Mouse (Mus musculus): ENCODE results near the gene Csnk2a2. TPM values are rescaled to one million over a fixed set of nuclear protein-coding genes. Genes with fewer than 3 reads are reported as not detected.

Csnk2a2 gene
- 70.5 TPM for polyA plus RNA-seq (2014; fragmentation: Illumina TruSeq; extraction: RNeasy Lipid Tissue Mini Kit (QIAGEN cat#74804); ENCODE audit: low read depth, low replicate concordance)

DNA sequence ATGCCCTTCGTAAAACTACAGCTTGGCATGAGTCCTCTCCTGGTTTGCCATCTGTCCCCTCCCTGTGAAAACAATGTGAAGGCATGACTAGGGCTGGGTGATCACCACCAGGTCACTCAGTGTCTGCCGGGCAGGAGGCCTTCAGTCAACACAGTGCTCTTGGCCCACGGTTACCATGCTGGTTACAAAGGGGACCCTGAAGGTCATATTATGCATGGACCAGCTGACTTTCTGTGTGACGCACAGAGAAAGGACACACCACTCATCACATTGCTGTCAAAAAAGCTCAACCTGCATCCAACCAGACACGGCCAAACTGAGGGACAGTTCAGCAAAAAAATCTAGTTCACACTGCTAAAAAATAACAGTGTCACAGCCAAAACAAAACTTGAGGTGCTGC lies at the start of gene Csnk2a2:
Gene Csnk2a2, minus strand, starts transcription at position 34 of the 400 bp plus-strand sequence.

DNA sequence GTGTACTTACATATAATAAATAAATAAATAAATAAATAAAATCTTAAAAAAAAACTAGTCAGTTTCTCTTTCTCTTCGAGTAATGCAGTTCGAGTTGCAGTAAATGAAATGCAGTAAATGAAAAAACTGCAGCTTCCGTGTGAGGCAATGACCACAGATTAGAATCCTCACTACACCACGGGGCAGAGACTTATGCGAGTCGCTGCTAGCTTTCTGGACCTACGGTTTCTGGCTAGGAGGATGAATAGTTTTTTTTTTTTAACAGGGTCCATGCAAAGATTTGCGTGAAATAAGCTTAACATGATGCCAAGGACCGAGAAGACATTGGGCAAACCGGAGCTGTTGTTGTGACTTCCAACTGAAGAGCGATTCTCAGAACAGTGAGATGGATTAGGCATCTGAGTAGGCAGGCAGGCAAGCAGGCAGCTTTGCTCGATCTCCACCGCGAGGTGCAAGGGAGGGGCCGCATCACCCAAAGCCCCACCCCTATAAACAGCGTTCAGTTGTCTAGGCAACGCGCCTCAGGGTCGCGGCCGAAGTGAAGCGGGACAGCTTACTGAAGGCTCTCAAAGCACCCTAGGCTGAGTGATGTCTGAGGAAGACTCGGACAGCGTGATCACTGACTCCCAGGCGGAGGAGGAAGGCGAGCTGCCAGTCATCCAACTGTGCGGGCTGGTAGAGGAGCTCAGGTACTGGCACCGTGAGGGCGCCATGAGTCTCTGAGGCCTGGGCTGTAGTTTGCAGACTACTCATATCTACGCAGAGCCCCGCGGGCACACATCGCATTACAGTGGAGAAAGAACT lies 43.9 kb upstream of the Csnk2a2 start, which contains the start of gene Ccdc113:
Gene Ccdc113, plus strand, starts transcription at position 502 of the 804 bp plus-strand sequence.

DNA sequence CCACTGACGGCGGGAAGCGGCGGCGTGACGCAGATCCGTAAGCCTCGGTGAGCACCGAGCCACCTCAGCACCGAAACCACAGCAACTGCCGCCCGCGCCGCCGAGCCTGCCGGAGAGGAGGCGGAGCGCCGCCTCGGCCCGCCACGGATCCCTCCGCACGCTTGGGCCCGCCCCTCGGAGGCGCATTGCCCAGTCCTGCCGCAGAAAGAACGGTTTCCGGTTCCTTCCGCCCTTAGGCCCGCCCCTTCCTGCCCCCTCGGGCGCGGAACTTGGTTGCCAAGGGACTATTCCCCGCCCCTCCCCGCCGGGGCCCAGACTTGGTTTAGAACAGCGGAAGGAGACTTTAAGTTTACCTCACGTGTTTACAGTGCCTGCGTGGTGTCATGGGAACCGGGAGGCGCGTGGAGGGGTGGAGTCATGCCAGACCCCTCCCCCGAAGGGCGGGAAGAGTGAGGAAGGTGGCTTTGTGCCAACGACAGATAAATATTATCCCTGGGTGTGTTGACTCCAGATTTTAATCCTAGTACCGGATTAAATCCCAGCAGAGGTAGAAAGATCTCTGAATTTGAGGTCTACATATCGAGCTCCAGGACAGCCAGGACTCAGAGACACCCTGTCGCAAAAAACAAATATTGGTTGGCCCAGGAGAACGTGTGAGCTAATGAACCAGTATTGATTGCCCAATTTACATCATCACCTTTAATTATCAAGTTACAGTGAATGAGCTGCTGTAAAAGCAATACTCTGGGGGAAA lies 55.0 kb downstream of the Csnk2a2 start, which contains the start of gene Cfap20:
Gene Cfap20, minus strand, starts transcription at position 184 of the 754 bp plus-strand sequence.

Other genes starting within 250 kb of the Csnk2a2 start
- not detected for gene Cngb1, start 183.5 kb downstream of the Csnk2a2 start, polyA plus RNA-seq (2014; fragmentation: Illumina TruSeq; extraction: RNeasy Lipid Tissue Mini Kit (QIAGEN cat#74804); ENCODE audit: low read depth, low replicate concordance)
- gene Tepp, start 179.5 kb downstream of the Csnk2a2 start, polyA plus RNA-seq (2014; fragmentation: Illumina TruSeq; extraction: RNeasy Lipid Tissue Mini Kit (QIAGEN cat#74804); ENCODE audit: low read depth, low replicate concordance): not detected
- 0.69 TPM for gene Zfp319, start 158.1 kb downstream of the Csnk2a2 start, polyA plus RNA-seq (2014; fragmentation: Illumina TruSeq; extraction: RNeasy Lipid Tissue Mini Kit (QIAGEN cat#74804); ENCODE audit: low read depth, low replicate concordance)
- 2.1 TPM for gene Usb1, start 157.8 kb downstream of the Csnk2a2 start, polyA plus RNA-seq (2014; fragmentation: Illumina TruSeq; extraction: RNeasy Lipid Tissue Mini Kit (QIAGEN cat#74804); ENCODE audit: low read depth, low replicate concordance)
- 0.79 TPM for gene Mmp15, start 137.8 kb downstream of the Csnk2a2 start, polyA plus RNA-seq (2014; fragmentation: Illumina TruSeq; extraction: RNeasy Lipid Tissue Mini Kit (QIAGEN cat#74804); ENCODE audit: low read depth, low replicate concordance)
- 31.0 TPM for gene Cfap20, start 55.2 kb downstream of the Csnk2a2 start, polyA plus RNA-seq (2014; fragmentation: Illumina TruSeq; extraction: RNeasy Lipid Tissue Mini Kit (QIAGEN cat#74804); ENCODE audit: low read depth, low replicate concordance)
- gene Ccdc113, start 44.0 kb upstream of the Csnk2a2 start, polyA plus RNA-seq (2014; fragmentation: Illumina TruSeq; extraction: RNeasy Lipid Tissue Mini Kit (QIAGEN cat#74804); ENCODE audit: low read depth, low replicate concordance): not detected
- gene Prss54, start 86.3 kb upstream of the Csnk2a2 start, polyA plus RNA-seq (2014; fragmentation: Illumina TruSeq; extraction: RNeasy Lipid Tissue Mini Kit (QIAGEN cat#74804); ENCODE audit: low read depth, low replicate concordance): not detected
- 0.74 TPM for gene Gins3, start 143.4 kb upstream of the Csnk2a2 start, polyA plus RNA-seq (2014; fragmentation: Illumina TruSeq; extraction: RNeasy Lipid Tissue Mini Kit (QIAGEN cat#74804); ENCODE audit: low read depth, low replicate concordance)
- gene Ndrg4, start 186.9 kb upstream of the Csnk2a2 start, polyA plus RNA-seq (2014; fragmentation: Illumina TruSeq; extraction: RNeasy Lipid Tissue Mini Kit (QIAGEN cat#74804); ENCODE audit: low read depth, low replicate concordance): not detected
- 15.6 TPM for gene Setd6, start 225.8 kb upstream of the Csnk2a2 start, polyA plus RNA-seq (2014; fragmentation: Illumina TruSeq; extraction: RNeasy Lipid Tissue Mini Kit (QIAGEN cat#74804); ENCODE audit: low read depth, low replicate concordance)